Mouse (Mus musculus): Measurements from ENCODE around the gene Ubp1.

The Ubp1 gene

GRCm38 (mm10) chr9:113969399-113969798 lies 38.7 kb downstream of the Ubp1 start:
- no peak for DNase-seq (ENCODE audit: low spot score)

GRCm38 (mm10) chr9:113970041-113970440 lies 39.3 kb downstream of the Ubp1 start:
- no peak for DNase-seq (ENCODE audit: low spot score)

- no peak for DNase-seq (ENCODE audit: low spot score)
Measured at GRCm38 (mm10) chr9:113971615-113972014, 40.9 kb downstream of the Ubp1 start.

- DNase-seq (ENCODE audit: low spot score) = no peak
Measured at GRCm38 (mm10) chr9:113973857-113974256, 43.1 kb downstream of the Ubp1 start.

GRCm38 (mm10) chr9:113974945-113975344 lies 44.2 kb downstream of the Ubp1 start:
- no peak for DNase-seq (ENCODE audit: low spot score)

- DNase-seq (ENCODE audit: low spot score) = no peak
Measured at GRCm38 (mm10) chr9:113975442-113975841, 44.7 kb downstream of the Ubp1 start.

- DNase-seq (ENCODE audit: low spot score) = no peak
Measured at GRCm38 (mm10) chr9:113976264-113976663, 45.5 kb downstream of the Ubp1 start.

GRCm38 (mm10) chr9:113977225-113977840 lies 46.6 kb downstream of the Ubp1 start:
- no peak for DNase-seq (ENCODE audit: low spot score)

GRCm38 (mm10) chr9:113978656-113979055 lies 47.9 kb downstream of the Ubp1 start:
- no peak for DNase-seq (ENCODE audit: low spot score)

GRCm38 (mm10) chr9:113979356-113979755 lies 48.6 kb downstream of the Ubp1 start:
- DNase-seq (ENCODE audit: low spot score) = no peak

GRCm38 (mm10) chr9:113981099-113981880 lies 50.6 kb downstream of the Ubp1 start:
- DNase-seq (ENCODE audit: low spot score) = no peak

GRCm38 (mm10) chr9:113982451-113982850 lies 51.7 kb downstream of the Ubp1 start:
- no peak for DNase-seq (ENCODE audit: low spot score)

GRCm38 (mm10) chr9:113982883-113983670 lies 52.3 kb downstream of the Ubp1 start:
- DNase-seq (ENCODE audit: low spot score) = no peak

GRCm38 (mm10) chr9:113984946-113985620 lies 54.3 kb downstream of the Ubp1 start:
- DNase-seq (ENCODE audit: low spot score) = no peak

GRCm38 (mm10) chr9:113990547-113991248 lies 60.0 kb downstream of the Ubp1 start:
- peak; percentile 62 for DNase-seq (ENCODE audit: low spot score)

GRCm38 (mm10) chr9:113992810-113993209 lies 62.1 kb downstream of the Ubp1 start:
- DNase-seq (ENCODE audit: low spot score) = no peak

GRCm38 (mm10) chr9:113998311-113998710 lies 67.6 kb downstream of the Ubp1 start:
- DNase-seq (ENCODE audit: low spot score) = no peak

- DNase-seq (ENCODE audit: low spot score) = no peak
Measured at GRCm38 (mm10) chr9:114006801-114007200, 76.1 kb downstream of the Ubp1 start.

- no peak for DNase-seq (ENCODE audit: low spot score)
Measured at GRCm38 (mm10) chr9:114007850-114008350, 77.2 kb downstream of the Ubp1 start.

- no peak for DNase-seq (ENCODE audit: low spot score)
Measured at GRCm38 (mm10) chr9:114009526-114009925, 78.8 kb downstream of the Ubp1 start.

GRCm38 (mm10) chr9:114011203-114011602 lies 80.5 kb downstream of the Ubp1 start:
- DNase-seq (ENCODE audit: low spot score) = no peak
